ENCODE assay signal across 8 mouse cellular contexts in genomic region chr5:125221868-125222267, GRCm38 (mm10). TPM values are rescaled to one million over a fixed set of nuclear protein-coding genes. Genes with fewer than 3 reads are reported as not detected.
DNase-seq lines count a peak whose midpoint lies in the region; ATAC-seq and TF ChIP-seq lines count a peak whose summit lies in the region.

No protein-coding gene starts in this region.

- TF ChIP-seq POLR2A in lung, adult 2 months (IDR thresholded peaks at IDR 0.05; ENCODE audit: borderline replicate concordance, extremely low read depth, low read depth, low read length) = no peak

- TF ChIP-seq EP300 in heart, postnatal 0 days (IDR thresholded peaks at IDR 0.05; ENCODE audit: low read depth) = no peak

- 0 out of 2 replicates have a peak, but pooled peaks cover 3% of the 10 kb centered on the region for H3K27me3 ChIP-seq in embryonic facial prominence, embryonic 13.5 days
- H3K27me3 ChIP-seq in heart, postnatal 0 days (ENCODE audit: control insufficient read depth, insufficient read depth, low read length) = no peaks in the 10 kb centered on the region
- no peaks in the 10 kb centered on the region for H3K27me3 ChIP-seq in stomach, embryonic 15.5 days (replicated peaks)

- peak; percentile 44 for DNase-seq in lung, postnatal 10 days
- DNase-seq in lung, adult 2 months = no peak
- DNase-seq in heart, postnatal 0 days (ENCODE audit: low spot score) = no peak
- DNase-seq in left cerebral cortex, postnatal 14 days (ENCODE audit: low spot score in 2 of 2) = peak; percentile 75 to 85
- no peak for DNase-seq in kidney, postnatal 14 days
- no peak for DNase-seq in embryo, embryonic 10.5 days (ENCODE audit: low spot score)

- 0 out of 2 replicates have a peak, but pooled peaks have one; percentile 44 for ATAC-seq in embryonic facial prominence, embryonic 13.5 days (ENCODE audit: insufficient number of reproducible peaks, insufficient read depth, low FRiP score, low TSS enrichment, low read depth)
- ATAC-seq in heart, postnatal 0 days (ENCODE audit: insufficient read depth, low read depth) = peak; percentile 33; the same call in 1 of the 2 replicates
- ATAC-seq in stomach, embryonic 15.5 days (ENCODE audit: insufficient read depth, low FRiP score, low read depth) = peak; percentile 8; the same call in 1 of the 2 replicates

- H3K36me3 ChIP-seq in embryonic facial prominence, embryonic 13.5 days = no peaks in the 10 kb centered on the region
- H3K36me3 ChIP-seq in heart, postnatal 0 days (replicated peaks; ENCODE audit: control insufficient read depth, insufficient read depth, low read length) = no peaks in the 10 kb centered on the region
- H3K36me3 ChIP-seq in stomach, embryonic 15.5 days = no peaks in the 10 kb centered on the region

- no peak overlapping the region for H3K9ac ChIP-seq in embryonic facial prominence, embryonic 13.5 days
- no peak overlapping the region for H3K9ac ChIP-seq in heart, postnatal 0 days (replicated peaks; ENCODE audit: low read depth, low read length)
- H3K9ac ChIP-seq in stomach, embryonic 15.5 days = no peak overlapping the region

- intact Hi-C loops in left cerebral cortex, postnatal 14 days (cut with DNase I) = no loop called here

- no peaks in the 10 kb centered on the region for H3K9me3 ChIP-seq in embryonic facial prominence, embryonic 13.5 days
- no peaks in the 10 kb centered on the region for H3K9me3 ChIP-seq in heart, postnatal 0 days (replicated peaks; ENCODE audit: control insufficient read depth, low read length)
- no peaks in the 10 kb centered on the region for H3K9me3 ChIP-seq in stomach, embryonic 15.5 days

- no peak overlapping the region for H3K4me2 ChIP-seq in embryonic facial prominence, embryonic 13.5 days
- H3K4me2 ChIP-seq in heart, postnatal 0 days (ENCODE audit: low read depth, low read length) = no peak overlapping the region
- no peak overlapping the region for H3K4me2 ChIP-seq in stomach, embryonic 15.5 days

- H3K4me1 ChIP-seq in lung, adult 2 months (ENCODE audit: control insufficient read depth, insufficient read depth, low read length) = peaks cover 6% of the 10 kb centered on the region; the same call in 1 of the 2 replicates
- H3K4me1 ChIP-seq in embryonic facial prominence, embryonic 13.5 days = peaks cover 5% of the 10 kb centered on the region; the same call in 1 of the 2 replicates
- peaks cover 19% of the 10 kb centered on the region; the same call in 1 of the 2 replicates for H3K4me1 ChIP-seq in heart, postnatal 0 days (ENCODE audit: control insufficient read depth, insufficient read depth)
- peaks cover 9% of the 10 kb centered on the region for H3K4me1 ChIP-seq in stomach, embryonic 15.5 days

- no peak overlapping the region for H3K4me3 ChIP-seq in lung, adult 2 months (replicated peaks; ENCODE audit: extremely low read depth, low read depth, low read length)
- no peak overlapping the region for H3K4me3 ChIP-seq in embryonic facial prominence, embryonic 13.5 days
- H3K4me3 ChIP-seq in heart, postnatal 0 days (ENCODE audit: low read depth, low read length) = no peak overlapping the region
- no peak overlapping the region for H3K4me3 ChIP-seq in stomach, embryonic 15.5 days (replicated peaks)

- peak overlapping the region; percentile 7; the same call in 1 of the 2 replicates for H3K27ac ChIP-seq in embryonic facial prominence, embryonic 13.5 days
- H3K27ac ChIP-seq in heart, postnatal 0 days (ENCODE audit: low read depth) = no peak overlapping the region
- H3K27ac ChIP-seq in stomach, embryonic 15.5 days = no peak overlapping the region

- WGBS in lung, adult 2 months = 65% methylated on average over 3 of the region's 3 CpGs
- 57% methylated on average over 3 of the region's 3 CpGs for WGBS in embryonic facial prominence, embryonic 13.5 days
- WGBS in heart, postnatal 0 days = 43% methylated on average over 3 of the region's 3 CpGs
- whole genome bisulfite sequencing in stomach, embryonic 15.5 days = 68% methylated on average over 3 of the region's 3 CpGs

- TF ChIP-seq CTCF in lung, adult 2 months (IDR thresholded peaks at IDR 0.05; ENCODE audit: insufficient read depth, low read length) = no peak
- TF ChIP-seq CTCF in heart, postnatal 0 days (IDR thresholded peaks at IDR 0.05; ENCODE audit: low read depth) = no peak

RNA-seq across cellular contexts. Expression of gene Ncor2, which starts 42.8 kb away (rescaled TPM):
- polyA plus RNA-seq in lung, adult 2 months (2012; rRNA removed) = 65.5 and 78.9 TPM in 2 replicates
- 35.1 and 36.2 TPM in 2 replicates for polyA plus RNA-seq in embryonic facial prominence, embryonic 13.5 days (2015; fragmentation: Nextera tagmentation; extraction: Ambion mirVana)
- 21.6 and 73.8 TPM in 2 replicates for total RNA-seq in heart, postnatal 0 days (2014; rRNA removed; ENCODE audit: low replicate concordance)
- polyA plus RNA-seq in heart, postnatal 0 days (2015; fragmentation: Nextera tagmentation; extraction: Ambion mirVana) = 14.3 and 15.5 TPM in 2 replicates
- total RNA-seq in left cerebral cortex, postnatal 14 days (2021) = 100 to 1,000 TPM; 171 to 175 TPM
- polyA plus RNA-seq in stomach, embryonic 15.5 days (2015; fragmentation: Nextera tagmentation; extraction: Ambion mirVana) = 26.7 and 32.5 TPM in 2 replicates

Comparison
In these comparisons a context has a peak if more than half of its experiments do, and no peak if none do; other contexts are left out.
1. DNase-seq: peak in lung, postnatal 10 days (single experiment) and left cerebral cortex, postnatal 14 days (2 of 2); none in lung, adult 2 months (single experiment), heart, postnatal 0 days (single experiment), kidney, postnatal 14 days (single experiment) and embryo, embryonic 10.5 days (single experiment).
2. Peak in every context shown above with its lines, with median percentiles within 50 percentile points of each other: ATAC-seq.